In genomic region chr17:28081385-28081784, GRCm38 (mm10) we compare ENCODE assay signal across 9 mouse cellular contexts. TPM values are rescaled to one million over a fixed set of nuclear protein-coding genes. Genes with fewer than 3 reads are reported as not detected.
A peak's percentile ranks its signal among the peaks of the same experiment; 100 is the strongest.
DNase-seq lines count a peak whose midpoint lies in the region; TF ChIP-seq lines count a peak whose summit lies in the region.
"Had no signal": no experiment of that assay in that cellular context is flagged by ENCODE, and none has a peak within 500 bp of the region (broad histone marks: within the 10 kb centered on the region; RNA-seq: fewer than 3 reads in every experiment).

No protein-coding gene starts in this region.

- H3K27ac ChIP-seq in left cerebral cortex, adult 2 months: no peak overlapping the region
- H3K27ac ChIP-seq in MEL (ENCODE audit: control insufficient read depth, low read depth, low read length): no peak overlapping the region

- H3K4me3 ChIP-seq in left cerebral cortex, adult 2 months: no peak overlapping the region
- no peak overlapping the region for H3K4me3 ChIP-seq in MEL (ENCODE audit: control insufficient read depth in 1 of 2, insufficient read depth in 1 of 2, low read depth in 2 of 2, low read length in 2 of 2)

- TF ChIP-seq POLR2A in MEL (IDR thresholded peaks at IDR 0.05; ENCODE audit: control insufficient read depth in 1 of 2, insufficient read depth in 1 of 2, low read depth in 1 of 2, low read length in 2 of 2, poor library complexity in 1 of 2): no peak

- TF ChIP-seq EP300 in MEL (IDR thresholded peaks at IDR 0.05; ENCODE audit: low read depth in 1 of 2, low read length in 2 of 2): no peak

- DNase-seq in adrenal gland, adult (ENCODE audit: inconsistent age in 2 of 2, low spot score in 1 of 2): peak; percentile 53 to 86
- no peak for DNase-seq in adrenal gland, adult 8-10 months
- DNase-seq in left cerebral cortex, adult 2 months (ENCODE audit: extremely low spot score in 1 of 2, low spot score in 2 of 2): peak; percentile 40 to 43
- no peak for DNase-seq in left cerebral cortex, postnatal 36 days (ENCODE audit: low spot score in 2 of 2)
- peak; percentile 63 for DNase-seq in MEL (ENCODE audit: low read depth, low spot score)
- DNase-seq in embryo, embryonic 9.5 days (ENCODE audit: extremely low spot score): peak; percentile 59
- DNase-seq in retina, embryonic 14.5 days (ENCODE audit: low spot score): peak; percentile 65
- no peak for DNase-seq in frontal cortex, postnatal 25 days (ENCODE audit: low spot score in 2 of 2)

- peak; percentile 56 for TF ChIP-seq CTCF in left cerebral cortex, adult 2 months (IDR thresholded peaks at IDR 0.05)
- peak; percentile 60 to 75 (median 61) for TF ChIP-seq CTCF in MEL (IDR thresholded peaks at IDR 0.05 in 2 of 3, conservative IDR thresholded peaks at IDR 0.05 in 1 of 3; ENCODE audit: control insufficient read depth in 1 of 3, insufficient read depth in 1 of 3, low read depth in 2 of 3, low read length in 3 of 3, poor library complexity in 1 of 3, severe bottlenecking in 1 of 3)

- H3K79me2 ChIP-seq in MEL (ENCODE audit: control insufficient read depth, insufficient read depth, low read length, poor library complexity): no peaks in the 10 kb centered on the region; the same call in 1 of the 2 replicates

- TF ChIP-seq RAD21 in MEL (IDR thresholded peaks at IDR 0.05; ENCODE audit: low read depth, low read length): no peak

- H3K9me3 ChIP-seq in MEL (replicated peaks; ENCODE audit: insufficient read depth, low read length): no peaks in the 10 kb centered on the region

- H3K36me3 ChIP-seq in MEL (ENCODE audit: control insufficient read depth in 1 of 2, insufficient read depth in 2 of 2, low read length in 2 of 2): peaks cover 0 to 3% of the 10 kb centered on the region in 2 experiments; a peak in 2 of 4 replicates

- H3K9ac ChIP-seq in MEL (ENCODE audit: control insufficient read depth, low read depth, low read length, poor library complexity, severe bottlenecking): no peak overlapping the region

- intact Hi-C loops in left cerebral cortex, adult 2 months (cut with DNase I): loop anchor here (10.0 kb wide), 1 partner anchor 223 kb away; no protein-coding TSS in a partner anchor
- intact Hi-C loops in left cerebral cortex, postnatal 36 days (cut with DNase I): no loop called here

- H3K4me1 ChIP-seq in MEL (ENCODE audit: control insufficient read depth in 1 of 2, insufficient read depth in 2 of 2, low read length in 2 of 2): peaks cover 0 to 16% of the 10 kb centered on the region in 2 experiments; a peak in 2 of 4 replicates

- H3K27me3 ChIP-seq in MEL (ENCODE audit: control insufficient read depth in 1 of 2, insufficient read depth in 2 of 2, low read length in 2 of 2): no peaks in the 10 kb centered on the region

TF ChIP-seq in MEL, 35 proteins besides CTCF, POLR2A, EP300 and RAD21:
- TF ChIP-seq SMC3 (IDR thresholded peaks at IDR 0.05; ENCODE audit: low read depth, low read length) (peak; percentile 33), USF1 (IDR thresholded peaks at IDR 0.05; ENCODE audit: low read depth, low read length) (no peak)

RNA-seq across cellular contexts. Expression of gene Tcp11, which starts 0.9 kb away (rescaled TPM):
- under 1 TPM in 1 of 4 experiments, not detected in 3; 0.46 TPM for total RNA-seq in adrenal gland, adult 8-10 months (2022)
- total RNA-seq in left cerebral cortex, adult 2 months (2021): under 1 TPM; 0.61 to 0.88 TPM
- under 1 TPM; 0.54 to 0.59 TPM for total RNA-seq in left cerebral cortex, postnatal 36 days (2021)
- total RNA-seq in MEL (2012; rRNA removed): 0.46 and 0.50 TPM in 2 replicates
- under 1 TPM in 1 of 2 experiments, not detected in 1; 0.82 TPM for polyA plus RNA-seq in MEL (2012; ENCODE audit: insufficient read depth in 1 of 2, insufficient read length in 2 of 2, low read depth in 1 of 2, low replicate concordance in 2 of 2, missing spikeins in 1 of 2)
- polyA plus RNA-seq: C2C12 had no signal

Comparison
In these comparisons a context has a peak if more than half of its experiments do, and no peak if none do; other contexts are left out.
1. DNase-seq: peak in adrenal gland, adult (2 of 2), left cerebral cortex, adult 2 months (2 of 2), MEL (single experiment), embryo, embryonic 9.5 days (single experiment) and retina, embryonic 14.5 days (single experiment); none in adrenal gland, adult 8-10 months (single experiment), left cerebral cortex, postnatal 36 days (0 of 2) and frontal cortex, postnatal 25 days (0 of 2).